Mouse (Mus musculus) olfactory bulb, adult 2 months (tissue): Measurements from ENCODE around the gene Actb. TPM values are rescaled to one million over a fixed set of nuclear protein-coding genes. Genes with fewer than 3 reads are reported as not detected.

Source experiments
- H3K27ac ChIP-seq: fragments of 200-500 bp; 2 replicates; pipeline ENCODE4 v1.5.1; 2012; ENCODE audit warnings: low read depth, low read length; ENCODE audit not compliant: insufficient read depth
- H3K4me1 ChIP-seq: fragments of 200-500 bp; 2 replicates; pipeline ENCODE4 v1.6.1; 2012; ENCODE audit warnings: low read length; ENCODE audit not compliant: control insufficient read depth, insufficient read depth
- H3K4me3 ChIP-seq: fragments of 200-500 bp; 2 replicates; pipeline ENCODE4 v1.5.1; 2012; ENCODE audit warnings: mild to moderate bottlenecking, low read depth, low read length, moderate library complexity; ENCODE audit not compliant: insufficient read depth
- CTCF ChIP-seq: fragments of 200-500 bp; IDR thresholded peaks from 2 replicates; pipeline ENCODE4 v1.5.1; 2012; ENCODE audit warnings: low read depth, mild to moderate bottlenecking, low read length, moderate library complexity; ENCODE audit not compliant: insufficient read depth
- POLR2A ChIP-seq: fragments of 200-500 bp; IDR thresholded peaks from 2 replicates; pipeline ENCODE4 v1.6.1; 2012; ENCODE audit warnings: mild to moderate bottlenecking, low read depth, low read length, moderate library complexity; ENCODE audit not compliant: insufficient read depth
- WGBS: fragments of 180-500 bp; shearing (Covaris S2); methylation state at CpG from one replicate; pipeline ENCODE4 v1.1.7; 2018; 5-methylcytosine and 5-hydroxymethylcytosine counted together
- polyA plus RNA-seq: library from polyadenylated mRNA; stranded (reverse); fragments of >200 nt; gene quantifications from 2 replicates; pipeline ENCODE4 v1.2.4, GENCODE M21; 2012; ENCODE audit warnings: low replicate concordance; ENCODE audit not compliant: missing spikeins, insufficient read depth, insufficient read length

Actb gene
- polyA plus RNA-seq, 1 experiment = 1,129 TPM

- 93% methylated on average over 20 of the region's 20 CpGs for WGBS
- TF ChIP-seq CTCF (no peak), POLR2A (no peak)
Observed at GRCm38 (mm10) chr5:142886761-142887160, 19.8 kb downstream of the Actb start.

GRCm38 (mm10) chr5:142886181-142886580, 20.4 kb downstream of the Actb start:
- 96% methylated on average over 19 of the region's 19 CpGs for WGBS
- Histone ChIP-seq H3K4me3 (no peak overlapping the region), H3K27ac (no peak overlapping the region), H3K4me1 (peaks cover 6% of the 10 kb centered on the region)
- TF ChIP-seq CTCF = no peak
- no peak for TF ChIP-seq POLR2A

More at GRCm38 (mm10) chr5:142886761-142887160, 19.8 kb downstream of the Actb start:
- H3K4me1 ChIP-seq = peaks cover 3% of the 10 kb centered on the region
- no peak overlapping the region for H3K27ac ChIP-seq
- H3K4me3 ChIP-seq = no peak overlapping the region

- 94% methylated on average over 11 of the region's 11 CpGs for WGBS
- peaks cover 30% of the 10 kb centered on the region for H3K4me1 ChIP-seq
- no peak overlapping the region for H3K4me3 ChIP-seq
- H3K27ac ChIP-seq = no peak overlapping the region
- TF ChIP-seq CTCF = no peak
- TF ChIP-seq POLR2A = no peak
Observed at GRCm38 (mm10) chr5:142882471-142882870, 24.1 kb downstream of the Actb start.

GRCm38 (mm10) chr5:142881936-142882335, 24.6 kb downstream of the Actb start:
- TF ChIP-seq POLR2A (no peak), CTCF (no peak)
- H3K27ac ChIP-seq = no peak overlapping the region
- H3K4me3 ChIP-seq = no peak overlapping the region
- WGBS = 85% methylated on average over 8 of the region's 8 CpGs
- H3K4me1 ChIP-seq = peaks cover 34% of the 10 kb centered on the region

- Histone ChIP-seq H3K4me1 (peaks cover 35% of the 10 kb centered on the region), H3K27ac (no peak overlapping the region), H3K4me3 (no peak overlapping the region)
- no peak for TF ChIP-seq POLR2A
- no peak for TF ChIP-seq CTCF
- 36% methylated on average over 13 of the region's 13 CpGs for WGBS
Observed at GRCm38 (mm10) chr5:142880806-142881516, 25.6 kb downstream of the Actb start.

- no peak overlapping the region for H3K4me3 ChIP-seq
- peaks cover 35% of the 10 kb centered on the region for H3K4me1 ChIP-seq
- peak; percentile 20; the same call in 1 of the 2 replicates for TF ChIP-seq CTCF
- no peak for TF ChIP-seq POLR2A
- WGBS = 69% methylated on average over 6 of the region's 6 CpGs
- no peak overlapping the region for H3K27ac ChIP-seq
Observed at GRCm38 (mm10) chr5:142880246-142880645, 26.3 kb downstream of the Actb start.

- WGBS = 59% methylated on average over 8 of the region's 8 CpGs
- H3K27ac ChIP-seq = no peak overlapping the region
Observed at GRCm38 (mm10) chr5:142879318-142880175, 27.0 kb downstream of the Actb start.

GRCm38 (mm10) chr5:142878570-142878969, 28.0 kb downstream of the Actb start:
- TF ChIP-seq CTCF (no peak), POLR2A (no peak)
- 63% methylated on average over 15 of the region's 15 CpGs for WGBS
- H3K4me1 ChIP-seq = peaks cover 35% of the 10 kb centered on the region
- H3K4me3 ChIP-seq = no peak overlapping the region
- H3K27ac ChIP-seq = no peak overlapping the region

More at GRCm38 (mm10) chr5:142879318-142880175, 27.0 kb downstream of the Actb start:
- H3K4me1 ChIP-seq = peaks cover 35% of the 10 kb centered on the region
- H3K4me3 ChIP-seq = no peak overlapping the region
- TF ChIP-seq CTCF = peak; percentile 39; the same call in 1 of the 2 replicates
- no peak for TF ChIP-seq POLR2A
